Mouse (Mus musculus) embryonic stem cell, embryonic (primary cell): ENCODE results near the gene Sorbs2.

Experiments
- CTCF ChIA-PET, 4 experiments: fragments of 300-600 bp in 2 of 4; fragments of 350-600 bp in 2 of 4; sonication (Branson Sonifier 250); formaldehyde crosslinking; loops; one replicate each; lab custom pipeline; 2022; ENCODE audit warnings: inconsistent platforms in 2 of 4; lab: Charles Lee
- POLR2A ChIA-PET, 4 experiments: fragments of 300-600 bp in 2 of 4; fragments of 350-600 bp in 2 of 4; sonication (Branson Sonifier 250); formaldehyde crosslinking; loops; one replicate each; lab custom pipeline; 2022; ENCODE audit warnings: antibody characterized with exemption in 4 of 4, inconsistent platforms in 1 of 4; lab: Charles Lee

Gene Sorbs2

GRCm38 (mm10) chr8:45766138-45766537, 258.6 kb downstream of the Sorbs2 start:
- ChIA-PET CTCF (no interaction called here), POLR2A (no interaction called here)

- POLR2A ChIA-PET: no interaction called here
- CTCF ChIA-PET: interaction anchor here in 1 of 4 experiments (0.7 kb wide), 1 partner anchor 514 kb away, joined by 3 read pairs; no protein-coding TSS in a partner anchor
These were observed 267.3 kb downstream of the Sorbs2 start for GRCm38 (mm10) chr8:45774841-45775240.

- CTCF ChIA-PET: no interaction called here
- POLR2A ChIA-PET: no interaction called here
These were observed 267.9 kb downstream of the Sorbs2 start for GRCm38 (mm10) chr8:45775481-45775880.

- CTCF ChIA-PET: interaction anchor here in 1 of 4 experiments (0.5 to 0.6 kb wide), 2 partner anchors 78 to 391 kb away, joined by 3 read pairs; no protein-coding TSS in a partner anchor
These were observed 268.8 kb downstream of the Sorbs2 start for GRCm38 (mm10) chr8:45776366-45776765.

GRCm38 (mm10) chr8:45776977-45777376, 269.4 kb downstream of the Sorbs2 start:
- ChIA-PET CTCF (interaction anchor here in 1 of 4 experiments (0.5 to 0.6 kb wide), 2 partner anchors 25 to 78 kb away, joined by 3 to 5 read pairs; no protein-coding TSS in a partner anchor), POLR2A (no interaction called here)

More at GRCm38 (mm10) chr8:45776366-45776765, 268.8 kb downstream of the Sorbs2 start:
- POLR2A ChIA-PET: no interaction called here

- CTCF ChIA-PET: interaction anchor here (0.7 to 1.8 kb wide), 24 partner anchors 9 to 728 kb away, joined by 3 to 9 read pairs (median 3); partner anchors contain the start of gene Ccdc110 (in 2 of the 4)
- POLR2A ChIA-PET: interaction anchor here in 1 of 4 experiments (1.1 kb wide), 1 partner anchor 219 kb away, joined by 3 read pairs; no protein-coding TSS in a partner anchor
These were observed 273.0 kb downstream of the Sorbs2 start for GRCm38 (mm10) chr8:45780585-45780984.

GRCm38 (mm10) chr8:45788610-45789009, 281.0 kb downstream of the Sorbs2 start:
- POLR2A ChIA-PET: interaction anchor here in 1 of 4 experiments (0.7 kb wide), 1 partner anchor 164 kb away, joined by 3 read pairs; no protein-coding TSS in a partner anchor
- CTCF ChIA-PET: no interaction called here

GRCm38 (mm10) chr8:45794847-45795246, 287.3 kb downstream of the Sorbs2 start:
- CTCF ChIA-PET: interaction anchor here in 2 of 4 experiments (1.0 to 2.4 kb wide), 2 partner anchors 140 kb away, joined by 5 to 22 read pairs; partner anchors contain the start of gene Ccdc110 (in 1 of the 2)
- POLR2A ChIA-PET: no interaction called here

GRCm38 (mm10) chr8:45796331-45796740, 288.7 kb downstream of the Sorbs2 start:
- CTCF ChIA-PET: interaction anchor here in 3 of 4 experiments (0.6 to 2.4 kb wide), 9 partner anchors 14 to 451 kb away, joined by 3 to 22 read pairs (median 3); partner anchors contain the start of gene Ccdc110 (in 2 of the 3)
- POLR2A ChIA-PET: no interaction called here

GRCm38 (mm10) chr8:45799517-45799916, 291.9 kb downstream of the Sorbs2 start:
- ChIA-PET CTCF (no interaction called here), POLR2A (no interaction called here)

GRCm38 (mm10) chr8:45808597-45808996, 301.0 kb downstream of the Sorbs2 start:
- POLR2A ChIA-PET: interaction anchor here in 1 of 4 experiments (1.0 kb wide), 1 partner anchor 56 kb away, joined by 3 read pairs; no protein-coding TSS in a partner anchor
- CTCF ChIA-PET: no interaction called here

GRCm38 (mm10) chr8:45816765-45817426, 309.3 kb downstream of the Sorbs2 start:
- POLR2A ChIA-PET: no interaction called here

GRCm38 (mm10) chr8:45821650-45822049, 314.1 kb downstream of the Sorbs2 start:
- POLR2A ChIA-PET: no interaction called here
- CTCF ChIA-PET: no interaction called here

More at GRCm38 (mm10) chr8:45816765-45817426, 309.3 kb downstream of the Sorbs2 start:
- CTCF ChIA-PET: interaction anchor here in 1 of 4 experiments (0.7 kb wide), 1 partner anchor 118 kb away, joined by 3 read pairs; no protein-coding TSS in a partner anchor

GRCm38 (mm10) chr8:45829985-45830548, 322.5 kb downstream of the Sorbs2 start:
- ChIA-PET POLR2A (no interaction called here), CTCF (no interaction called here)

- ChIA-PET CTCF (interaction anchor here in 1 of 4 experiments (0.8 kb wide), 1 partner anchor 774 kb away, joined by 5 read pairs; no protein-coding TSS in a partner anchor), POLR2A (no interaction called here)
These were observed 326.3 kb downstream of the Sorbs2 start for GRCm38 (mm10) chr8:45833896-45834295.

- ChIA-PET POLR2A (no interaction called here), CTCF (no interaction called here)
These were observed 335.7 kb downstream of the Sorbs2 start for GRCm38 (mm10) chr8:45843306-45843705.

GRCm38 (mm10) chr8:45844097-45844885, 336.7 kb downstream of the Sorbs2 start:
- ChIA-PET CTCF (interaction anchor here in 1 of 4 experiments (1.1 kb wide), 1 partner anchor 91 kb away, joined by 3 read pairs; no protein-coding TSS in a partner anchor), POLR2A (no interaction called here)

- CTCF ChIA-PET: interaction anchor here in 1 of 4 experiments (1.1 kb wide), 1 partner anchor 90 kb away, joined by 3 read pairs; no protein-coding TSS in a partner anchor
- POLR2A ChIA-PET: interaction anchor here in 1 of 4 experiments (1.1 kb wide), 1 partner anchor 21 kb away, joined by 6 read pairs; no protein-coding TSS in a partner anchor
These were observed 337.4 kb downstream of the Sorbs2 start for GRCm38 (mm10) chr8:45844911-45845481.
